Mouse (Mus musculus) brain, adult 10 weeks (tissue): Measurements from ENCODE around the gene Gm12845. TPM values are rescaled to one million over a fixed set of nuclear protein-coding genes. Genes with fewer than 3 reads are reported as not detected.

Experiments
- polyA plus RNA-seq: library from polyadenylated mRNA; stranded (reverse); fragments of 350-450 nt; fragmentation: Illumina TruSeq; extraction: RNeasy Lipid Tissue Mini Kit (QIAGEN cat#74804); gene quantifications from one replicate; pipeline ENCODE4 v1.2.3, GENCODE M21; 2015; ENCODE audit warnings: low read depth, low replicate concordance

The Gm12845 gene
- not detected for polyA plus RNA-seq

GRCm38 (mm10) chr4:117724112-117724511 lies at the start of gene Gm12845:
TSS of gene Gm12845 (plus strand) at chr4:117724412.

GRCm38 (mm10) chr4:117681931-117682461 lies 42.2 kb upstream of the Gm12845 start, which contains the start of gene Dmap1:
TSS of gene Dmap1 (minus strand) at chr4:117682273.

DNA sequence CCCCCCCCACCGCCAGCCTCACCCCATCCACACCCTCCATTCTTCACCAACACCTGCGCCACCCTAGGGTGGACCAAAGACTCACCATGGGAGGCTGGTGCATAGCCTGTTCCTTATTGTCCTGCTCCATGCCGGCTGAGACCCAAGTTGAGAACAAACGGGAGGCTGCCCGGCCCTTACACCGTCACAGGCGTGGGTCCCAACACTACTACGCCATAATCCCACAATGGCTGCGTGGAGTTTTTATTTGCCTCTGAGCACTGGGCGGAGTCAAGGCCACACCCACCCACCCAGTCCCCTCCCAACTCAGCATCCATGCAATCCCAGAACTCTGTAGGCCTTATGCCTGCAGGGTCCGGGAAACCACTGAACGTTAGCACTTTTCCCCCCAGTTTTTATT lies 41.2 kb downstream of the Gm12845 start, which contains the start of gene Klf17:
Klf17 (minus strand) TSS at position 233 of the 400 bp plus-strand sequence.

Other genes starting within 250 kb of the Gm12845 start
- gene Rnf220, start 227.4 kb upstream of the Gm12845 start, polyA plus RNA-seq, result 181 TPM
- gene Eri3, start 174.0 kb upstream of the Gm12845 start, polyA plus RNA-seq, result 142 TPM
- 37.4 TPM for gene Dmap1, start 42.1 kb upstream of the Gm12845 start, polyA plus RNA-seq
- gene Klf17, start 41.2 kb downstream of the Gm12845 start, polyA plus RNA-seq, result not detected
- 49.6 TPM for gene Slc6a9, start 110.1 kb downstream of the Gm12845 start, polyA plus RNA-seq
- 0.62 TPM for gene Ccdc24, start 148.1 kb downstream of the Gm12845 start, polyA plus RNA-seq
- 73.1 TPM for gene B4galt2, start 159.1 kb downstream of the Gm12845 start, polyA plus RNA-seq
- gene Atp6v0b, start 162.9 kb downstream of the Gm12845 start, polyA plus RNA-seq, result 631 TPM
- gene Dph2, start 167.6 kb downstream of the Gm12845 start, polyA plus RNA-seq, result 10.2 TPM
- gene Ipo13, start 190.6 kb downstream of the Gm12845 start, polyA plus RNA-seq, result 68.0 TPM
- gene Artn, start 205.4 kb downstream of the Gm12845 start, polyA plus RNA-seq, result 0.58 TPM